Comparison of ENCODE assay signal across 7 mouse cellular contexts in the genomic region with DNA sequence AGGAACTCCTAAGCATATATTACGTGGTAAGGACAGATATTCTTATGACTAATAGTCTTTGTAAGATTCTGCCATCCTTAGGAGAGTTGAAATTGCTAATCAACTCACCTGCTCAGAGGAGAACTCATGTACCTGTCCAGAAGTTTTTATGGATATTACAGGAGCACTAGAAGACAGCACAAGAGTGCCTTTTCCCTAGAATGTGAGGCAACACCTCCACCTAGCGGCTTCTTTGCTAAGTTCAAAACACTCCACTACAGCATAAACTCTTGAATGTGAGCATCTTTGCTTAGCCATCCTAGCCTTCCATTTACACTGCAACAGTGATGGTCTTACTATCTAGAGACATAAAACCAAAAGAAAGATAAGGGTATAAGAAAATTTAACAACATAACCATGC.
DNase-seq lines count a peak whose midpoint lies in the region.

No protein-coding gene starts in this region.

- peak; percentile 64 for DNase-seq in 3T3-L1 (ENCODE audit: low read depth, low spot score)
- DNase-seq in 416B (ENCODE audit: low read depth): peak; percentile 51
- peak; percentile 20 for DNase-seq in c-Kit-positive CD71-positive TER-119-negative erythroid progenitor cells, embryonic 14.5 days (ENCODE audit: low read depth)
- peak; percentile 61 for DNase-seq in forelimb bud, embryonic 11.5 days (ENCODE audit: low read depth, low spot score)
- DNase-seq in kidney, postnatal 36 days: peak; percentile 16 to 72
- DNase-seq in lung, postnatal 10 days: peak; percentile 39
- DNase-seq in right cerebral cortex, postnatal 25 days: peak; percentile 72

Comparison
In these comparisons a context has a peak if more than half of its experiments do, and no peak if none do; other contexts are left out.
1. Peak in every context shown above with its lines: DNase-seq.
2. DNase-seq: peak in every context shown above with its lines; median percentile 72 in right cerebral cortex, postnatal 25 days; 64 in 3T3-L1; 61 in forelimb bud, embryonic 11.5 days; 51 in 416B; 44 in kidney, postnatal 36 days; 39 in lung, postnatal 10 days; 20 in c-Kit-positive CD71-positive TER-119-negative erythroid progenitor cells, embryonic 14.5 days.